Mouse (Mus musculus): Measurements from ENCODE around the gene Ms4a6c. TPM values are rescaled to one million over a fixed set of nuclear protein-coding genes. Genes with fewer than 3 reads are reported as not detected.
"Not testable (repeated sequence)": the region's sequence is repeated elsewhere in the genome, so short reads cannot be mapped to it uniquely, and the experiment has no call there.

The Ms4a6c gene
- polyA plus RNA-seq, 1 experiment: 2.3 TPM

GRCm38 (mm10) chr19:11466471-11466870, 2.7 kb upstream of the Ms4a6c start:
- H3K4me1 ChIP-seq (ENCODE audit: control insufficient read depth, insufficient read depth, low read length): no peaks in the 10 kb centered on the region
- H3K27ac ChIP-seq (ENCODE audit: control insufficient read depth, insufficient read depth, low read depth, low read length): no peak overlapping the region
- H3K36me3 ChIP-seq (ENCODE audit: control insufficient read depth, insufficient read depth, low read length): no peaks in the 10 kb centered on the region
- no peaks in the 10 kb centered on the region for H3K27me3 ChIP-seq (ENCODE audit: control insufficient read depth, insufficient read depth, low read length)
- TF ChIP-seq POLR2A (IDR thresholded peaks at IDR 0.05; ENCODE audit: control insufficient read depth, low read depth, low read length) (no peak), CTCF (IDR thresholded peaks at IDR 0.05; ENCODE audit: control insufficient read depth, insufficient read depth, insufficient replicate concordance, low read depth, low read length) (no peak)
- no peak overlapping the region for H3K4me3 ChIP-seq (ENCODE audit: control insufficient read depth, low read depth, low read length)

DNA sequence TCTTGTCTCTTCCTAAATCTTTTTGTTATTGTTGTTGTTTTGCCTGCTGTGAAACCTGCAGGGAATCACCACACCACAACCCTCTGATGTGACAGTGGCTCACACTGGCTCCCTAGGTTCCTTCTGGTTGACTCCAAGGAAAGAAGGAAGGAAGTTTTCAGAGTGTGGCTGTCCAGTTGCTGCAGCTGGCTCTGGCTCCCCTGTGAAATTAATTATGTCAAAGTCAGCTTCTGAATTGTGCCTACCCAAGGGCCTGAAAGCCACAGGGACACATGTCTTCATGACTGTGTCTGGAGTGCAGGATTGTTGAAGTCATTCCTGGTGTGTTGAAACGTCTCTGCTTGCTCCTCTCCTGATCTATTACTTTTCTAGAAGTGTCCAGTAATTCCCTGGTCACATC, 805 bp upstream of the Ms4a6c start:
- not testable (repeated sequence) for H3K27ac ChIP-seq (ENCODE audit: control insufficient read depth, insufficient read depth, low read depth, low read length); H3K4me3 ChIP-seq (ENCODE audit: control insufficient read depth, low read depth, low read length); H3K27me3 ChIP-seq (ENCODE audit: control insufficient read depth, insufficient read depth, low read length)

GRCm38 (mm10) chr19:11479714-11480113, 10.5 kb downstream of the Ms4a6c start:
- Histone ChIP-seq H3K4me3 (ENCODE audit: control insufficient read depth, low read depth, low read length) (no peak overlapping the region), H3K4me1 (ENCODE audit: control insufficient read depth, insufficient read depth, low read length) (no peaks in the 10 kb centered on the region), H3K27me3 (ENCODE audit: control insufficient read depth, insufficient read depth, low read length) (no peaks in the 10 kb centered on the region), H3K36me3 (ENCODE audit: control insufficient read depth, insufficient read depth, low read length) (no peaks in the 10 kb centered on the region), H3K27ac (ENCODE audit: control insufficient read depth, insufficient read depth, low read depth, low read length) (no peak overlapping the region)
- TF ChIP-seq POLR2A (IDR thresholded peaks at IDR 0.05; ENCODE audit: control insufficient read depth, low read depth, low read length) (no peak), CTCF (IDR thresholded peaks at IDR 0.05; ENCODE audit: control insufficient read depth, insufficient read depth, insufficient replicate concordance, low read depth, low read length) (no peak)

More for the DNA sequence above, 805 bp upstream of the Ms4a6c start:
- not testable (repeated sequence) for H3K36me3 ChIP-seq (ENCODE audit: control insufficient read depth, insufficient read depth, low read length); H3K4me1 ChIP-seq (ENCODE audit: control insufficient read depth, insufficient read depth, low read length)

- Histone ChIP-seq H3K27me3 (ENCODE audit: control insufficient read depth, insufficient read depth, low read length) (no peaks in the 10 kb centered on the region), H3K36me3 (ENCODE audit: control insufficient read depth, insufficient read depth, low read length) (no peaks in the 10 kb centered on the region), H3K27ac (ENCODE audit: control insufficient read depth, insufficient read depth, low read depth, low read length) (no peak overlapping the region), H3K4me1 (ENCODE audit: control insufficient read depth, insufficient read depth, low read length) (no peaks in the 10 kb centered on the region), H3K4me3 (ENCODE audit: control insufficient read depth, low read depth, low read length) (no peak overlapping the region)
- TF ChIP-seq CTCF (IDR thresholded peaks at IDR 0.05; ENCODE audit: control insufficient read depth, insufficient read depth, insufficient replicate concordance, low read depth, low read length) (no peak), POLR2A (IDR thresholded peaks at IDR 0.05; ENCODE audit: control insufficient read depth, low read depth, low read length) (no peak)
These were observed 13.5 kb downstream of the Ms4a6c start for GRCm38 (mm10) chr19:11482684-11483083.

GRCm38 (mm10) chr19:11483941-11484340, 14.8 kb downstream of the Ms4a6c start:
- H3K4me3 ChIP-seq (ENCODE audit: control insufficient read depth, low read depth, low read length): no peak overlapping the region
- H3K27ac ChIP-seq (ENCODE audit: control insufficient read depth, insufficient read depth, low read depth, low read length): no peak overlapping the region
- TF ChIP-seq CTCF (IDR thresholded peaks at IDR 0.05; ENCODE audit: control insufficient read depth, insufficient read depth, insufficient replicate concordance, low read depth, low read length) (no peak), POLR2A (IDR thresholded peaks at IDR 0.05; ENCODE audit: control insufficient read depth, low read depth, low read length) (no peak)
- no peaks in the 10 kb centered on the region for H3K36me3 ChIP-seq (ENCODE audit: control insufficient read depth, insufficient read depth, low read length)
- H3K27me3 ChIP-seq (ENCODE audit: control insufficient read depth, insufficient read depth, low read length): no peaks in the 10 kb centered on the region
- H3K4me1 ChIP-seq (ENCODE audit: control insufficient read depth, insufficient read depth, low read length): no peaks in the 10 kb centered on the region

- Histone ChIP-seq H3K4me3 (ENCODE audit: control insufficient read depth, low read depth, low read length) (no peak overlapping the region), H3K27me3 (ENCODE audit: control insufficient read depth, insufficient read depth, low read length) (no peaks in the 10 kb centered on the region), H3K4me1 (ENCODE audit: control insufficient read depth, insufficient read depth, low read length) (no peaks in the 10 kb centered on the region), H3K27ac (ENCODE audit: control insufficient read depth, insufficient read depth, low read depth, low read length) (no peak overlapping the region), H3K36me3 (ENCODE audit: control insufficient read depth, insufficient read depth, low read length) (no peaks in the 10 kb centered on the region)
- TF ChIP-seq POLR2A (IDR thresholded peaks at IDR 0.05; ENCODE audit: control insufficient read depth, low read depth, low read length) (no peak), CTCF (IDR thresholded peaks at IDR 0.05; ENCODE audit: control insufficient read depth, insufficient read depth, insufficient replicate concordance, low read depth, low read length) (no peak)
These were observed 15.2 kb downstream of the Ms4a6c start for GRCm38 (mm10) chr19:11484388-11484787.

- Histone ChIP-seq H3K36me3 (ENCODE audit: control insufficient read depth, insufficient read depth, low read length) (no peaks in the 10 kb centered on the region), H3K4me3 (ENCODE audit: control insufficient read depth, low read depth, low read length) (no peak overlapping the region), H3K27ac (ENCODE audit: control insufficient read depth, insufficient read depth, low read depth, low read length) (no peak overlapping the region), H3K4me1 (ENCODE audit: control insufficient read depth, insufficient read depth, low read length) (no peaks in the 10 kb centered on the region), H3K27me3 (ENCODE audit: control insufficient read depth, insufficient read depth, low read length) (no peaks in the 10 kb centered on the region)
- TF ChIP-seq POLR2A (IDR thresholded peaks at IDR 0.05; ENCODE audit: control insufficient read depth, low read depth, low read length): no peak
- no peak for TF ChIP-seq CTCF (IDR thresholded peaks at IDR 0.05; ENCODE audit: control insufficient read depth, insufficient read depth, insufficient replicate concordance, low read depth, low read length)
These were observed 16.1 kb downstream of the Ms4a6c start for GRCm38 (mm10) chr19:11485266-11485665.

- H3K4me3 ChIP-seq (ENCODE audit: control insufficient read depth, low read depth, low read length): no peak within 1 kb of the TSS
- no peaks in the 10 kb centered on the region for H3K4me1 ChIP-seq (ENCODE audit: control insufficient read depth, insufficient read depth, low read length)
- TF ChIP-seq POLR2A (IDR thresholded peaks at IDR 0.05; ENCODE audit: control insufficient read depth, low read depth, low read length) (no peak), CTCF (IDR thresholded peaks at IDR 0.05; ENCODE audit: control insufficient read depth, insufficient read depth, insufficient replicate concordance, low read depth, low read length) (no peak)
- H3K27ac ChIP-seq (ENCODE audit: control insufficient read depth, insufficient read depth, low read depth, low read length): no peak within 1 kb of the TSS
- H3K27me3 ChIP-seq (ENCODE audit: control insufficient read depth, insufficient read depth, low read length): no peaks in the 10 kb centered on the region
- H3K36me3 ChIP-seq (ENCODE audit: control insufficient read depth, insufficient read depth, low read length): no peaks in the 10 kb centered on the region
These were observed 16.6 kb downstream of the Ms4a6c start, which contains the start of gene Gm8369 for GRCm38 (mm10) chr19:11485746-11486145. TSS of gene Gm8369 (plus strand) at chr19:11485938.
